Mouse (Mus musculus): ENCODE results near the gene Trp63. TPM values are rescaled to one million over a fixed set of nuclear protein-coding genes. Genes with fewer than 3 reads are reported as not detected.
"Not testable (repeated sequence)": the region's sequence is repeated elsewhere in the genome, so short reads cannot be mapped to it uniquely, and the experiment has no call there.

Gene Trp63
- total RNA-seq (2022), result under 1 TPM in 2 of 4 experiments, not detected in 2; 0.17 to 0.21 TPM

GRCm38 (mm10) chr16:25683531-25684248, at the start of gene Trp63:
Gene Trp63 (plus strand): TSS chr16:25683763.
- no peak for DNase-seq

- not testable (repeated sequence) for DNase-seq
These were observed 38.8 kb upstream of the Trp63 start for GRCm38 (mm10) chr16:25644716-25645115.

- DNase-seq, result no peak
These were observed 22.9 kb upstream of the Trp63 start for GRCm38 (mm10) chr16:25660510-25661235.

GRCm38 (mm10) chr16:25663116-25663515, 20.4 kb upstream of the Trp63 start:
- DNase-seq, result no peak

GRCm38 (mm10) chr16:25673861-25674440, 9.6 kb upstream of the Trp63 start:
- no peak for DNase-seq

- DNase-seq, result no peak
These were observed 3.2 kb upstream of the Trp63 start for GRCm38 (mm10) chr16:25680369-25680768.

GRCm38 (mm10) chr16:25682533-25682932, 1.0 kb upstream of the Trp63 start:
- no peak for DNase-seq

- DNase-seq, result no peak
These were observed 1.0 kb downstream of the Trp63 start for GRCm38 (mm10) chr16:25684572-25684971.

GRCm38 (mm10) chr16:25690612-25691011, 7.0 kb downstream of the Trp63 start:
- no peak for DNase-seq

GRCm38 (mm10) chr16:25701252-25701651, 17.7 kb downstream of the Trp63 start:
- no peak for DNase-seq

GRCm38 (mm10) chr16:25706260-25706659, 22.7 kb downstream of the Trp63 start:
- no peak for DNase-seq

- DNase-seq, result no peak
These were observed 32.2 kb downstream of the Trp63 start for GRCm38 (mm10) chr16:25715790-25716189.

GRCm38 (mm10) chr16:25723131-25723530, 39.6 kb downstream of the Trp63 start:
- DNase-seq, result no peak

- no peak for DNase-seq
These were observed 43.4 kb downstream of the Trp63 start for GRCm38 (mm10) chr16:25727001-25727400.

GRCm38 (mm10) chr16:25727957-25728506, 44.5 kb downstream of the Trp63 start:
- DNase-seq, result no peak

- no peak for DNase-seq
These were observed 53.3 kb downstream of the Trp63 start for GRCm38 (mm10) chr16:25736912-25737311.

GRCm38 (mm10) chr16:25737623-25738050, 54.1 kb downstream of the Trp63 start:
- no peak for DNase-seq

- no peak for DNase-seq
These were observed 63.2 kb downstream of the Trp63 start for GRCm38 (mm10) chr16:25746807-25747206.

- DNase-seq, result no peak
These were observed 68.3 kb downstream of the Trp63 start for GRCm38 (mm10) chr16:25751866-25752265.

- no peak for DNase-seq
These were observed 74.5 kb downstream of the Trp63 start for GRCm38 (mm10) chr16:25758108-25758507.

GRCm38 (mm10) chr16:25765549-25765948, 82.0 kb downstream of the Trp63 start:
- no peak for DNase-seq

GRCm38 (mm10) chr16:25774611-25775010, 91.0 kb downstream of the Trp63 start:
- no peak for DNase-seq

GRCm38 (mm10) chr16:25777501-25777900, 93.9 kb downstream of the Trp63 start:
- DNase-seq, result no peak

Data from adrenal gland, adult 8-10 months (tissue).